Mouse (Mus musculus) hindbrain, embryonic 14.5 days (tissue): Measurements from ENCODE around the gene Ddx19b. TPM values are rescaled to one million over a fixed set of nuclear protein-coding genes. Genes with fewer than 3 reads are reported as not detected.
"Not testable (repeated sequence)": the region's sequence is repeated elsewhere in the genome, so short reads cannot be mapped to it uniquely, and the experiment has no call there.

Source experiments
- ATAC-seq: fragments of 200-750 bp; cut with Nextera tagmentation; 2 replicates; pipeline ENCODE4 v1.8.0; 2017; ENCODE audit warnings: moderate number of reproducible peaks, mild to moderate bottlenecking, moderate TSS enrichment, moderate library complexity; ENCODE audit not compliant: low FRiP score
- DNase-seq: peaks from one replicate; pipeline ENCODE4 v3.0.0-alpha.2; 2015; ENCODE audit warnings: low spot score
- H3K27ac ChIP-seq: fragments of 300-500 bp; sonication (generic); 2 replicates; pipeline ENCODE4 v1.5.1; 2014; ENCODE audit warnings: mild to moderate bottlenecking, moderate library complexity
- H3K27me3 ChIP-seq: fragments of 300-500 bp; sonication (generic); 2 replicates; pipeline ENCODE4 v1.6.1; 2014; ENCODE audit warnings: mild to moderate bottlenecking, low read length, mixed read lengths; ENCODE audit not compliant: control insufficient read depth, insufficient read depth
- H3K36me3 ChIP-seq: fragments of 300-500 bp; sonication (generic); replicated peaks from 2 replicates; pipeline ENCODE4 v1.6.1; 2014; ENCODE audit not compliant: control insufficient read depth, insufficient read depth
- H3K4me1 ChIP-seq: fragments of 300-500 bp; sonication (generic); replicated peaks from 2 replicates; pipeline ENCODE4 v1.6.1; 2014; ENCODE audit warnings: antibody characterized with exemption, low read length, mixed read lengths; ENCODE audit not compliant: control insufficient read depth, insufficient read depth
- H3K4me2 ChIP-seq: fragments of 300-500 bp; sonication (generic); replicated peaks from 2 replicates; pipeline ENCODE4 v1.6.1; 2014; ENCODE audit warnings: mild to moderate bottlenecking, moderate library complexity
- H3K4me3 ChIP-seq: fragments of 300-500 bp; sonication (generic); replicated peaks from 2 replicates; pipeline ENCODE4 v1.5.1; 2014; ENCODE audit warnings: mild to moderate bottlenecking, low read length
- H3K9ac ChIP-seq: fragments of 300-500 bp; sonication (generic); 2 replicates; pipeline ENCODE4 v1.6.1; 2014
- H3K9me3 ChIP-seq: fragments of 300-500 bp; sonication (generic); 2 replicates; pipeline ENCODE4 v1.6.1; 2016; ENCODE audit warnings: low read length; ENCODE audit not compliant: control insufficient read depth
- WGBS: fragments of 180-500 bp; shearing (Covaris S2); extraction: QIAGEN DNeasy Blood & Tissue Kit; methylation state at CpG from one replicate; pipeline ENCODE4 v1.1.7; 2014; 5-methylcytosine and 5-hydroxymethylcytosine counted together
- polyA plus RNA-seq: library from polyadenylated mRNA; unstranded; fragments of >200 nt; fragmentation: Nextera tagmentation; extraction: Ambion mirVana; gene quantifications from 2 replicates; pipeline ENCODE4 v1.2.1, GENCODE M21; 2014

The Ddx19b gene
- polyA plus RNA-seq, 1 experiment from 2014 or later: 8.1 TPM

DNA sequence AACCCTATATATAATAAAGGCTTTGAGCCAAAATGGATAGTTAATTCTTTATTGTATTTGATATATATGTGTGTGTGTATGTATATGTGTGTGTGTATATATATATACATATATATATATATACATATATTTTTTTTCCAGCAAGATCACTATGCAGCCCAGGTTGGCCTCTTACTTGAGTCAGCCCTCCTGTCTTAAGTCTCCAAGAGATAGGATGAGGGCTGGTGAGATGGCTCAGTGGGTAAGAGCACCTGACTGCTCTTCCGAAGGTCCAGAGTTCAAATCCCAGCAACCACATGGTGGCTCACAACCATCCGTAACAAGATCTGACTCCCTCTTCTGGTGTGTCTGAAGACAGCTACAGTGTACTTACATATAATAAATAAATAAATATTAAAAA lies 4.9 kb downstream of the Ddx19b start:
- not testable (repeated sequence) for ATAC-seq, H3K4me2 ChIP-seq, H3K4me1 ChIP-seq, DNase-seq, H3K27me3 ChIP-seq, H3K9me3 ChIP-seq, H3K27ac ChIP-seq, H3K36me3 ChIP-seq, H3K4me3 ChIP-seq, H3K9ac ChIP-seq
- WGBS: 91% methylated on average over 1 of the region's 2 CpGs

DNA sequence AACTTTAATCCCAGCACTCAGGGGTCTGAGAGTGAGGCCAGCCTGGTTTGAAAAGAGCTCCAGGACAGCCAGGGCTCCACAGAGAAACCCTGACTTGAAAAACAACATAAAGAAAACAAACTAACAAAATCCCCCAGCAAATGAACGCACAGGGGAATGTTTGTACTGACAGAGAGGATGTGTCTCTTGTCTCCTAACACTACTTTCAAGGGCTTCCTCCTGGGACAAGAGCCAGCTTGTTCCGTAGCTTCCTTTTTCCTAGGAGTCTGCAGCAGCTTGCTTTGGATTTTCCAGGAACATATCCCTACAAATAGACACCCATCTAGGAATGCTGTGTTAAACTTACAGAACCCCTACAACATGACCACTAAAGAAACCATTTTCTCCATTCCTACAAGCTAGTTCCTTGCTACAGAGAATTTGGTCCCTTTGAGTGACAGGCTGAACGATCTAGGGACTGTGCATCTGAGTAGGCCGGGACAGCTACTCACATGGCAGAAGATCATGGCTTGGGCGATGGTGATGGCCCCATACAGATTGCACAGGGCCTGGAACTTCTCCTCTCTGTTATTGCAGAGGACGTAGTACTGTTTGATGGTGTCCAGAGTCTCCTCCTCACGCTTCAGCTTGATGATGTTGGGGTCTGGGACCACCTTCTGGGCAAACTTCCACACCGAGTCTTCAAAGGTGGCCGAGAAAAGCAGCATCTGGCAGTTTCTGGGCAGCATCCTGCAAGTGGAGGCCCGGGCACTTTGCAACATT lies 21.1 kb downstream of the Ddx19b start:
- H3K4me3 ChIP-seq, H3K4me2 ChIP-seq, H3K27ac ChIP-seq, H3K9ac ChIP-seq, H3K9me3 ChIP-seq, H3K4me1 ChIP-seq, ATAC-seq, H3K27me3 ChIP-seq, DNase-seq: not testable (repeated sequence)
- peaks cover 70% of the 10 kb centered on the region for H3K36me3 ChIP-seq
- WGBS: 92% methylated on average over 9 of the region's 10 CpGs

DNA sequence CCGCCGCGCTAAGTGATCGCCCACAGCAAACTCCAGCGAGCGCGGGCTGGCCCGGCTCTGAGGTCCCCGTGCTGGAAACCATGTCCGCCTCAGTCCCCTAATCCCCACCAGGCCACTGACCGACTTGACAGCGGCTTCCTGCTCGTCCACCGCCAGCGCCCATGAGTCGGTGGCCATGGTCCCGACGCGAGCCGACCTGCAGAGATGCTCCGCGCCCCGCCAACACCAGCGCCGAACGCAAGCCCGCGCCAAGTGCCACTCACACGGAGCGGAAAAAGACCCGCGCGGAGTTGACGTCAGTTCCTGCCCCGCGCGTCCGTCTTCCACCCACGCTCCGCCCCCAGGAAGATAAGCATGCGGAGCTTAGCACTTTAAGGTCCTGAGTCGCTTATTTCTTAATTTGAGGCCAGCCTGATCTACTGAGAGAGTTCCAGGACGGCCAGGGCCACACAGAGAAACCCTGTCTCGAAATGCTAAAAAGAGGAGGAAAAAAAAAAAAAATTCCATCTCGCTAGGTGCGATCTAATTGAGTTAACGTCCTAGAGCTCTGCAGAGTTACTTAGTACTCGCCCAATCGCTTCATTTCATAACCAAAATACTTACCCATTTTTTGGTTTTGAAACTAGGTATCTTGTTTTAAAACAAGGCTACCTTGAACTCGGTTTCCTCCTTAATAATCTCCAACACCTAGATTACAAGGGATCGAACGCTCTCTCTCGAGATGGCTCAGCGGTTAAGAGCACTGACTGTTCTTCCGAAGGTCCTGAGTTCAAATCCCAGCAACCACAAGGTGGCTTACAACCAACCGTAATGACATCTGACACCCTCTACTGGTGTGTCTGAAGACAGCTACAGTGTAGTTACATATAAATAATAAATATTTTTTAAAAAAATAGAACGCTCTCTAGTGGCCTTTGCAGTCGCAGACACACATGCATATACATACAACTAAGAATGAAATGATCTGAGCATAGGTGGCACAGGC lies 33.7 kb downstream of the Ddx19b start, which contains the start of gene Ddx19a:
Ddx19a (minus strand) TSS at position 254 of the 985 bp plus-strand sequence.
- H3K36me3 ChIP-seq: peaks cover 10% of the 10 kb centered on the region
- 4% methylated on average over 58 of the region's 58 CpGs for WGBS
- DNase-seq (peak; percentile 88), ATAC-seq (peak; percentile 93)
- H3K4me3 ChIP-seq: peak within 1 kb of the TSS; percentile 94
- peak within 1 kb of the TSS; percentile 78 for H3K27ac ChIP-seq
- H3K9ac ChIP-seq: peak within 1 kb of the TSS; percentile 80
- peak within 1 kb of the TSS; percentile 91 for H3K4me2 ChIP-seq
- no peaks in the 10 kb centered on the region for H3K27me3 ChIP-seq
- H3K4me1 ChIP-seq: peaks cover 8% of the 10 kb centered on the region
- no peaks in the 10 kb centered on the region for H3K9me3 ChIP-seq

- Histone ChIP-seq H3K9ac (peak overlapping the region; percentile 80), H3K4me1 (peaks cover 8% of the 10 kb centered on the region), H3K9me3 (no peaks in the 10 kb centered on the region), H3K36me3 (peaks cover 17% of the 10 kb centered on the region), H3K4me2 (peak overlapping the region; percentile 91), H3K27ac (peak overlapping the region; percentile 78), H3K27me3 (no peaks in the 10 kb centered on the region), H3K4me3 (peak overlapping the region; percentile 94)
- DNase-seq (no peak), ATAC-seq (no peak)
- 39% methylated on average over 16 of the region's 16 CpGs for WGBS
These were observed 34.7 kb downstream of the Ddx19b start for GRCm38 (mm10) chr8:110996641-110997430.

DNA sequence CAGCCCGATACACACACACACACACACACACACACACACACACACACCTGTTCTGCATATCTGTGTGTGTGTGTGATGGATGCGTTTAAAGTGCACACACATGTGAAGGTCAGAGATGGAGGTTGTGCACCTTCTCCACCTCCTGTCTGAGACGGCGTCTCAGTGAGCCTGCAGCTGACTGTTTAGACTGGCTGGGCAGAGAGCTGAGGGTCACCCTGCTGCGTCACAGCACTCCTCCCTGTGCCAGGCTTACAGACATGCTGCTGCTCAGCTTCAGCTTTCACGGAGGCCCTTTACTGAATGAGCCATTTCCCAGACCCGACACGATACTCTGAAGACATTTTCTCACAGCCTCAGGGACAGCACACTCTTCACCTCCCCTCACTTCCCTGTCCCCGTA lies 41.5 kb downstream of the Ddx19b start:
- 91% methylated on average over 9 of the region's 9 CpGs for WGBS
- no peak overlapping the region for H3K4me3 ChIP-seq
- H3K36me3 ChIP-seq: peaks cover 79% of the 10 kb centered on the region

GRCm38 (mm10) chr8:110987805-110988744 lies 43.5 kb downstream of the Ddx19b start:
- H3K27me3 ChIP-seq: no peaks in the 10 kb centered on the region
- 92% methylated on average over 8 of the region's 8 CpGs for WGBS
- no peak overlapping the region for H3K4me3 ChIP-seq

More for the DNA sequence above, 41.5 kb downstream of the Ddx19b start:
- Histone ChIP-seq H3K9me3 (no peaks in the 10 kb centered on the region), H3K4me1 (no peaks in the 10 kb centered on the region), H3K27ac (no peak overlapping the region), H3K9ac (no peak overlapping the region), H3K27me3 (no peaks in the 10 kb centered on the region), H3K4me2 (no peak overlapping the region)
- no peak for ATAC-seq
- DNase-seq: no peak

DNA sequence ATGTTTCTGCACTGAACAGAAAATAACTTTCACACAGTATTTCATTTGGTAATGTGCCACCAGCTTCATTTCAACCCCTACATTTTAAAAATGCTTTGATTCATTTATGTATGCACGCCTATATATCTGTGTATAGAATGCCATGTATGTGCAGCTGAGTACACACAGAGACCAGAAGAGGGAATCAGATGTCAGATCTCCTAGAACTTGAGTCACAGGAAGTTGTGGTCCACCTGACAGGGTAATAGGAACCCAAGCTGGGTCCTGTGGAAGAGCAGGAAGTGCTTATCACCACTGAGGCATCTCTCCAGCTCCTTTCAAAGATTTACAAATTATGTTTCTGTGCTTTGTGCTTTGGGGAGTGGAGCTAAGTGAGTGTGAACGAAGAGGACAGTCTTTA lies 50.2 kb downstream of the Ddx19b start:
- DNase-seq (no peak), ATAC-seq (no peak)
- Histone ChIP-seq H3K36me3 (peaks cover 80% of the 10 kb centered on the region), H3K4me1 (no peaks in the 10 kb centered on the region), H3K4me2 (no peak overlapping the region), H3K4me3 (no peak overlapping the region), H3K9me3 (no peaks in the 10 kb centered on the region), H3K9ac (no peak overlapping the region), H3K27ac (no peak overlapping the region), H3K27me3 (no peaks in the 10 kb centered on the region)
- WGBS: 93% methylated on average over 2 of the region's 2 CpGs

More at GRCm38 (mm10) chr8:110987805-110988744, 43.5 kb downstream of the Ddx19b start:
- H3K4me2 ChIP-seq: no peak overlapping the region
- no peak for DNase-seq
- ATAC-seq: no peak
- H3K36me3 ChIP-seq: peaks cover 94% of the 10 kb centered on the region
- no peaks in the 10 kb centered on the region for H3K4me1 ChIP-seq
- no peak overlapping the region for H3K9ac ChIP-seq
- no peaks in the 10 kb centered on the region for H3K9me3 ChIP-seq
- H3K27ac ChIP-seq: no peak overlapping the region

GRCm38 (mm10) chr8:110977987-110978386 lies 53.6 kb downstream of the Ddx19b start:
- not testable (repeated sequence) for ATAC-seq, H3K4me1 ChIP-seq, DNase-seq, H3K4me2 ChIP-seq, H3K27ac ChIP-seq, H3K27me3 ChIP-seq, H3K9ac ChIP-seq, H3K9me3 ChIP-seq, H3K4me3 ChIP-seq
- peaks cover 76% of the 10 kb centered on the region for H3K36me3 ChIP-seq
- WGBS: 82% methylated on average over 2 of the region's 2 CpGs
